Mouse (Mus musculus): Measurements from ENCODE around the gene Cd151. TPM values are rescaled to one million over a fixed set of nuclear protein-coding genes. Genes with fewer than 3 reads are reported as not detected.
A peak's percentile ranks its signal among the peaks of the same experiment; 100 is the strongest.
"Not testable (repeated sequence)": the region's sequence is repeated elsewhere in the genome, so short reads cannot be mapped to it uniquely, and the experiment has no call there.

Gene Cd151
- total RNA-seq, 2 experiments from 2014 or later, result 299 to 300 TPM

GRCm38 (mm10) chr7:141435129-141435855, 31.9 kb upstream of the Cd151 start:
- intact Hi-C loops (cut with DNase I), result no loop called here
- DNase-seq, result peak; percentile 66 to 68

GRCm38 (mm10) chr7:141435856-141436522, 31.2 kb upstream of the Cd151 start:
- DNase-seq, result no peak
- intact Hi-C loops (cut with DNase I), result no loop called here

GRCm38 (mm10) chr7:141436523-141436892, 30.7 kb upstream of the Cd151 start:
- no peak for DNase-seq
- intact Hi-C loops (cut with DNase I), result no loop called here

- intact Hi-C loops (cut with DNase I), result loop anchor here (1.0 kb wide), 1 partner anchor 28 kb away; no protein-coding TSS in a partner anchor
- DNase-seq, result peak; percentile 82 to 89
Observed at GRCm38 (mm10) chr7:141437178-141438120, 29.7 kb upstream of the Cd151 start, which contains the start of gene Slc25a22. Gene Slc25a22, minus strand, starts transcription at chr7:141437892.

GRCm38 (mm10) chr7:141438201-141438968, 28.8 kb upstream of the Cd151 start:
- intact Hi-C loops (cut with DNase I), result no loop called here

GRCm38 (mm10) chr7:141439140-141439679, 28.0 kb upstream of the Cd151 start:
- intact Hi-C loops (cut with DNase I), result no loop called here
- no peak for DNase-seq

More at GRCm38 (mm10) chr7:141438201-141438968, 28.8 kb upstream of the Cd151 start:
- DNase-seq, result no peak

- intact Hi-C loops (cut with DNase I), result no loop called here
- no peak for DNase-seq
Observed at GRCm38 (mm10) chr7:141439811-141440210, 27.4 kb upstream of the Cd151 start.

GRCm38 (mm10) chr7:141440613-141441012, 26.6 kb upstream of the Cd151 start:
- intact Hi-C loops (cut with DNase I), result no loop called here
- DNase-seq, result peak; percentile 50 to 60

- DNase-seq, result no peak
- intact Hi-C loops (cut with DNase I), result no loop called here
Observed at GRCm38 (mm10) chr7:141441460-141441859, 25.7 kb upstream of the Cd151 start.

- DNase-seq, result no peak
- intact Hi-C loops (cut with DNase I), result no loop called here
Observed at GRCm38 (mm10) chr7:141442199-141442598, 25.0 kb upstream of the Cd151 start.

- DNase-seq, result no peak
- intact Hi-C loops (cut with DNase I), result no loop called here
Observed at GRCm38 (mm10) chr7:141443081-141443821, 23.9 kb upstream of the Cd151 start.

- intact Hi-C loops (cut with DNase I), result no loop called here
- peak; percentile 67 for DNase-seq
Observed at GRCm38 (mm10) chr7:141443828-141444237, 23.4 kb upstream of the Cd151 start, which contains the start of gene Pidd1. Gene Pidd1, minus strand, starts transcription at chr7:141444025.

GRCm38 (mm10) chr7:141446374-141446773, 20.8 kb upstream of the Cd151 start:
- intact Hi-C loops (cut with DNase I); DNase-seq: not testable (repeated sequence)

- intact Hi-C loops (cut with DNase I), result no loop called here
- DNase-seq, result peak; percentile 92 to 97
Observed at GRCm38 (mm10) chr7:141447110-141447991, 19.8 kb upstream of the Cd151 start, which contains the start of gene Rplp2. Gene Rplp2, plus strand, starts transcription at chr7:141447370.

- intact Hi-C loops (cut with DNase I), result no loop called here
- no peak for DNase-seq
Observed at GRCm38 (mm10) chr7:141451928-141452327, 15.3 kb upstream of the Cd151 start.

GRCm38 (mm10) chr7:141453636-141454035, 13.6 kb upstream of the Cd151 start:
- intact Hi-C loops (cut with DNase I), result no loop called here
- no peak for DNase-seq

- DNase-seq, result peak; percentile 94
- intact Hi-C loops (cut with DNase I), result loop anchor here (1.0 to 5.0 kb wide), 2 partner anchors 12 to 43 kb away; partner anchors contain the start of genes Cd151 and Gatd1
Observed at GRCm38 (mm10) chr7:141454967-141455551, 12.1 kb upstream of the Cd151 start, which contains the start of gene Pnpla2. Gene Pnpla2, plus strand, starts transcription at chr7:141455198.

All from heart, postnatal 36 days (tissue).